Mouse (Mus musculus) hindbrain, embryonic 11.5 days (tissue): ENCODE results near the gene D6Wsu163e. TPM values are rescaled to one million over a fixed set of nuclear protein-coding genes. Genes with fewer than 3 reads are reported as not detected.

Source experiments
- ATAC-seq: fragments of 200-750 bp; cut with Nextera tagmentation; 2 replicates; pipeline ENCODE4 v1.8.0; 2017; ENCODE audit warnings: mild to moderate bottlenecking, moderate TSS enrichment, moderate library complexity; ENCODE audit not compliant: low FRiP score
- DNase-seq: peaks from one replicate; pipeline ENCODE4 v3.0.0-alpha.2; 2015; ENCODE audit warnings: low spot score
- H3K27ac ChIP-seq: fragments of 300-500 bp; sonication (generic); 2 replicates; pipeline ENCODE4 v1.5.1; 2014; ENCODE audit warnings: mild to moderate bottlenecking, low read depth, low read length
- H3K27me3 ChIP-seq: fragments of 300-500 bp; sonication (generic); 2 replicates; pipeline ENCODE4 v1.6.1; 2014; ENCODE audit warnings: mild to moderate bottlenecking, low read length, moderate library complexity, mixed read lengths; ENCODE audit not compliant: control insufficient read depth, insufficient read depth
- H3K36me3 ChIP-seq: fragments of 300-500 bp; sonication (generic); 2 replicates; pipeline ENCODE4 v1.6.1; 2014; ENCODE audit warnings: mild to moderate bottlenecking, low read length, moderate library complexity, mixed read lengths; ENCODE audit not compliant: control insufficient read depth, insufficient read depth
- H3K4me1 ChIP-seq: fragments of 300-500 bp; sonication (generic); replicated peaks from 2 replicates; pipeline ENCODE4 v1.6.1; 2014; ENCODE audit warnings: low read length, mixed read lengths; ENCODE audit not compliant: control insufficient read depth, insufficient read depth
- H3K4me2 ChIP-seq: fragments of 300-500 bp; sonication (generic); replicated peaks from 2 replicates; pipeline ENCODE4 v1.6.1; 2014; ENCODE audit warnings: mild to moderate bottlenecking, low read depth, low read length
- H3K4me3 ChIP-seq: fragments of 300-500 bp; sonication (generic); 2 replicates; pipeline ENCODE4 v1.5.1; 2014; ENCODE audit warnings: low read depth, low read length
- H3K9ac ChIP-seq: fragments of 300-500 bp; sonication (generic); 2 replicates; pipeline ENCODE4 v1.6.1; 2014; ENCODE audit warnings: low read depth, low read length
- H3K9me3 ChIP-seq: fragments of 300-500 bp; sonication (generic); 2 replicates; pipeline ENCODE4 v1.6.1; 2016; ENCODE audit warnings: low read length; ENCODE audit not compliant: control insufficient read depth
- WGBS: fragments of 180-500 bp; shearing (Covaris S2); extraction: QIAGEN DNeasy Blood & Tissue Kit; methylation state at CpG from one replicate; pipeline ENCODE4 v1.1.7; 2014; 5-methylcytosine and 5-hydroxymethylcytosine counted together
- polyA plus RNA-seq: library from polyadenylated mRNA; unstranded; fragments of >200 nt; fragmentation: Nextera tagmentation; extraction: Ambion mirVana; gene quantifications from 2 replicates; pipeline ENCODE4 v1.2.1, GENCODE M21; 2014

D6Wsu163e gene
- polyA plus RNA-seq, result 19.3 and 25.6 TPM in 2 replicates

DNA sequence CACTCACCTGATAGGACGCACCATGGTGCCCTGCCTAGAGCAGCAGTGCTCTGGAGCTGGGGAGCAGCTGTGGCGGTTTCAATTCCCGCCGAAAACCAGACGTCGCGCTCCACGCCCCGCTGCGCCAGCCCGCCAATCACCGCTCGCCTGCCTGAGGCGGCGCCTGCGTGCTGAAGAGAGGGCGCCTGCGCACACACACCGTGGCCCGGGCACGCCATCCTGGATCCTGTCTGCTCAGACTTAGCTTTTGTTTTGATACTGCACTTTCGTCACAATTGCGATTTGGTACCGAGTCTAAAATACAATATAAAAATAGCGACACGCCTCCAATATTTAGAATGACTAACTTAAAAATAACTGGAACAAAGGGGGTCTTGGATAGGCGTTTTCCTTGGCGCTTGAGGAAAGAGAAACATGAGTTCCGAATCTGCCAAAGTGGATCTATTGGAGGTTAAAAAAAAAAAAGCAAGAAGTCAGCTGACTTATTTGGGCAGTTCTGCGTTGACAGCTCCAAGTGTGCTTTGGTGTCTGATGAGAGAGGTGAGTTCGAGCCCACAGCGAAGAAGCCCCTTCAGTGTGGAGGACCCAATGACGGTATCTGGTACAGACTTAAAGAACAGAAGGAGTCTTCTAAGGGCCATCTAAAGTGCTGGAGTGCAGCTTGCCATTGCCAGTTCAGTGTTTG lies at the start of gene D6Wsu163e, which contains the start of gene Rad51ap1:
D6Wsu163e (plus strand) TSS at position 476 of the 685 bp plus-strand sequence.
Rad51ap1 (minus strand) TSS at position 101 of the 685 bp plus-strand sequence.
- H3K4me1 ChIP-seq, result no peaks in the 10 kb centered on the region
- H3K27me3 ChIP-seq, result no peaks in the 10 kb centered on the region
- 0% methylated on average over 33 of the region's 33 CpGs for WGBS
- 0 out of 2 replicates have a peak, but pooled peaks cover 2% of the 10 kb centered on the region for H3K36me3 ChIP-seq
- no peaks in the 10 kb centered on the region for H3K9me3 ChIP-seq
- peak within 1 kb of the TSS; percentile 58 for H3K4me2 ChIP-seq
- peak within 1 kb of the TSS; percentile 71 for H3K9ac ChIP-seq
- peak; percentile 94 for DNase-seq
- H3K4me3 ChIP-seq, result peak within 1 kb of the TSS; percentile 64
- no peak within 1 kb of the TSS for H3K27ac ChIP-seq
- ATAC-seq, result peak; percentile 98

DNA sequence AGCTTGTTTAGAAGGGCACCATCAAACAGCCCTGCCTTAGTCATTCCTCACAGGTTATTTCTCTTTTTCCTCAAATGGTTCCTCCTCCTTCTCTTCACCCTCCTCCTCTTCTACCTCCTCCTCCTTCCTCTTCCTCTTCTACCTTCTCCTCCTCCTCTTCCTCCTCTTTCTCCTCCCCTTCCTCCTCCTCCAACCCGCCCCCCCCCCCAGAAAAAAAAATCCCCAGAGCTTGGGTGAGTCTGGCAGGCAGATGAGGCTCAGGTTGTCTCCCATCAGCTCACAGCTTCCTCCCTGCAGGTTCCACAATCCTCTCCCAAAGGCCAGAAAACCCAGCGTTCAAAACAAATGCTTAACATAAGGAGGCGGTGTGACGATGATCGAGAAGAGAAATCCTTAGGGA lies 32.4 kb upstream of the D6Wsu163e start:
- no peak overlapping the region for H3K27ac ChIP-seq
- 79% methylated on average over 4 of the region's 5 CpGs for WGBS
- no peaks in the 10 kb centered on the region for H3K4me1 ChIP-seq
- H3K9me3 ChIP-seq, result no peaks in the 10 kb centered on the region
- H3K27me3 ChIP-seq, result no peaks in the 10 kb centered on the region
- no peak overlapping the region for H3K9ac ChIP-seq
- ATAC-seq, result no peak
- H3K4me2 ChIP-seq, result no peak overlapping the region
- no peak for DNase-seq
- no peak overlapping the region for H3K4me3 ChIP-seq
- no peaks in the 10 kb centered on the region for H3K36me3 ChIP-seq

DNA sequence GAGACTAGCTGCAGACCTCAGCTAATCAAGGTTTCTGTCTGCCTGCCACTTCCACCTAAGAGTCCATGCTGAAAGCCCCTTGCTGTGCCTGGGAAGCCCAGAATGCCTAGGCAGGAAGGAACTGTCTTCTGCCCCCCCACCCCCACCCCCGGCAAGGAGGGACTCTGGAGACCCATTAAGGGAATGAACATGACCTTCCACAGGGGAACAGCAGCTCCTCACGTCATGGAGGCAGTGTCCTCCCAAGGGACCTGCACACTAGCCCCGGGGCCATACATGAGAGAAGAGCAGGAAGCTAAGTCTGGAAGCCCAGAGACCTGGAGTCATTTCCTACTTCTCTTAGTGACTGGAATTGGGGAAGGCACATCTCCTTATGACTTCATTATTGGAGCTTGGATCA lies 31.9 kb upstream of the D6Wsu163e start:
- Histone ChIP-seq H3K4me3 (no peak overlapping the region), H3K9me3 (no peaks in the 10 kb centered on the region), H3K27me3 (no peaks in the 10 kb centered on the region), H3K36me3 (no peaks in the 10 kb centered on the region), H3K27ac (no peak overlapping the region), H3K4me1 (no peaks in the 10 kb centered on the region), H3K4me2 (no peak overlapping the region), H3K9ac (no peak overlapping the region)
- ATAC-seq (no peak), DNase-seq (no peak)
- 61% methylated on average over 3 of the region's 3 CpGs for WGBS

DNA sequence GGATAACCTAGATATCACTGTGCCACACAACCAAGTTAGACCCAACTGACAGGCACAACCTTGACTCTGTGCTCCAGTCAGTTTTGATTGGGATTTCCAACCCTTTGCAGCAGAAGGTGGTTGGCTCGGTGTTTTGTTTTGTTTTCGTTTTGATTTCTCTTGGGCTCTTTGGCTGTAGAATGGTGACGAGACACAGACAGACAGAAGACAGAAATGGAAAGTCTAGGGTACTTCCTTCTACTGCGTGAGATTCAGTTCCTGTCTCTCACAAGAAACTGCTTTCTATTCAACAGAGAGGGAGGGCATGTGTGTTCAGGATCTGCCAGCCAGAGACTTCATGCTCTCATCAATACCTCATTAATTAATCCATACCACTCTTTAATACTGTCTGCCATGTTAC lies 29.0 kb upstream of the D6Wsu163e start:
- Histone ChIP-seq H3K36me3 (no peaks in the 10 kb centered on the region), H3K9me3 (no peaks in the 10 kb centered on the region), H3K9ac (no peak overlapping the region), H3K27me3 (no peaks in the 10 kb centered on the region), H3K27ac (no peak overlapping the region), H3K4me3 (no peak overlapping the region), H3K4me2 (no peak overlapping the region), H3K4me1 (no peaks in the 10 kb centered on the region)
- ATAC-seq (no peak), DNase-seq (no peak)
- 80% methylated on average over 4 of the region's 4 CpGs for WGBS

DNA sequence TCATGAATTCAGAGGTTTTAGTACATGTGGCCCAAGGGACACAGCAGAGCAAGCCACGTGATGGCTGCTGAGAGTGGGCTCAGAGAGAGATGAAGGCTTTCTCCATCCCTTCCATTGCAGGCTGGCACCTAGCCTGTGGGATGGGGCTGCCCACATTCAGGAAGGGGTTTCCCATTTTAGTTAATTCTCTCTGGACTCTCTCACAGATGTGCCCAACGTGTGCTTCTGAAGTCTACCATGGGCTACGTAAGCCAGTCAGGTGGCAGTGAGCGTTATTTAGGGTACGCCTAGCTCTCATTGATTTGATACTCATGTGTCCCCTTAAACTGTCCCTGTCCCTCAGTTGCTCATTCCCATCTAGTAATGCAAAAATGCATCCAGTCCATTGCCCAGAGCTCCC lies 24.8 kb upstream of the D6Wsu163e start:
- no peak overlapping the region for H3K4me2 ChIP-seq
- no peaks in the 10 kb centered on the region for H3K4me1 ChIP-seq
- DNase-seq (no peak), ATAC-seq (no peak)
- H3K9me3 ChIP-seq, result no peaks in the 10 kb centered on the region
- H3K27me3 ChIP-seq, result no peaks in the 10 kb centered on the region
- no peak overlapping the region for H3K27ac ChIP-seq
- no peaks in the 10 kb centered on the region for H3K36me3 ChIP-seq
- no peak overlapping the region for H3K4me3 ChIP-seq
- 77% methylated on average over 5 of the region's 5 CpGs for WGBS
- no peak overlapping the region for H3K9ac ChIP-seq

DNA sequence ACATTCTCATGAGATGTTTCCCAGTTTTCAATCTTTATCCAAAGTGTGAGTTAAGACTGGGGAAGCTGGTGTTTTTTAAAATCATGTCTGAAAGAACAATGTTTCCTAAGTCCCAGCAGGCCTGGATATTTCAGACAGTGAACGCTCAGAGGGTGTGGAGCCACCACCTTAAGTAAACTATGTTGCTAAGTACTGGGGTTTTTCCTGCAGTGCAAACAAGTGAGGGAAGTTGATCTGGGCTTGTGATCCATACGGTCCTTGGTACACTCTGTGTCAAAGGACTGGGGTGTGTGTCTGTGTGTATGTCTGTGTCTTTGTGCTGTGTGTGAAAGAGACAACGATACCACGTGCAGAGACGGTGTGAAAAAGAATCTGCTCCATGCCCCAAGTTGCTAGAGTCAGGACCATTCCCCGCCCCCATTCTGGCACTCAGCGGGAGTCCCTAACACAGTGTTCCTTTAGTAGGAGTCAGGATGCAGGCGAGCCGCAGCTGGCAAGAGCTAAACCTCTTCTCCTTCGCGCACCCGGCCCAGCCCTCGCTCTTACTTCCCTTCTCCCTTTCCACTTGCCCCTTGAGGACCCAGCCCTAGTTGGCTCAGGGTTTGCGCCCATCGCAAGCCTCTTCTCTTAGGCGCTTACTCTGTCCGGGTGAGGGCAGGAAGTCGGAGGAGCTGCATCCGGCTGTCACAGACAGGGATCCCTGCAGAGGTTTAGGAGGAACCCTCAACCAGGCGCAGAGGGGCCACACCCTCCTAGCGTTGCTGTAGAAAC lies 18.5 kb upstream of the D6Wsu163e start, which contains the start of gene Dyrk4:
Dyrk4 (minus strand) TSS at position 729 of the 771 bp plus-strand sequence.
- peak within 1 kb of the TSS; percentile 46 for H3K9ac ChIP-seq
- H3K27ac ChIP-seq, result no peak within 1 kb of the TSS
- 0 out of 2 replicates have a peak within 1 kb of the TSS, but pooled peaks have one; percentile 16 for H3K4me3 ChIP-seq
- no peaks in the 10 kb centered on the region for H3K4me1 ChIP-seq
- H3K27me3 ChIP-seq, result no peaks in the 10 kb centered on the region
- peak; percentile 30 for DNase-seq
- peak within 1 kb of the TSS; percentile 32 for H3K4me2 ChIP-seq
- WGBS, result 8% methylated on average over 21 of the region's 21 CpGs
- no peak; the same call in 1 of the 2 replicates for ATAC-seq
- no peaks in the 10 kb centered on the region for H3K36me3 ChIP-seq
- no peaks in the 10 kb centered on the region for H3K9me3 ChIP-seq

GRCm38 (mm10) chr6:126932896-126933295 lies 6.9 kb upstream of the D6Wsu163e start:
- no peak overlapping the region for H3K9ac ChIP-seq
- WGBS, result 91% methylated on average over 2 of the region's 2 CpGs
- H3K4me3 ChIP-seq, result no peak overlapping the region
- no peak overlapping the region for H3K27ac ChIP-seq
- no peaks in the 10 kb centered on the region for H3K9me3 ChIP-seq
- DNase-seq (no peak), ATAC-seq (no peak)
- H3K4me2 ChIP-seq, result no peak overlapping the region
- no peaks in the 10 kb centered on the region for H3K27me3 ChIP-seq
- peaks cover 2% of the 10 kb centered on the region; the same call in 1 of the 2 replicates for H3K36me3 ChIP-seq
- H3K4me1 ChIP-seq, result no peaks in the 10 kb centered on the region

- 83% methylated on average over 2 of the region's 2 CpGs for WGBS
- Histone ChIP-seq H3K27ac (no peak overlapping the region), H3K9me3 (no peaks in the 10 kb centered on the region), H3K36me3 (peaks cover 2% of the 10 kb centered on the region; the same call in 1 of the 2 replicates), H3K9ac (no peak overlapping the region), H3K4me1 (no peaks in the 10 kb centered on the region), H3K4me3 (peak overlapping the region; percentile 64), H3K27me3 (no peaks in the 10 kb centered on the region), H3K4me2 (peak overlapping the region; percentile 58)
- DNase-seq (no peak), ATAC-seq (no peak)
These were observed 1.7 kb upstream of the D6Wsu163e start for GRCm38 (mm10) chr6:126938047-126938446.
